Mouse (Mus musculus) embryonic facial prominence, embryonic 12.5 days (tissue): ENCODE data around the gene Man2a1. TPM values are rescaled to one million over a fixed set of nuclear protein-coding genes. Genes with fewer than 3 reads are reported as not detected.

Experiments
- ATAC-seq: fragments of 200-750 bp; cut with Nextera tagmentation; 2 replicates; pipeline ENCODE4 v1.8.0; 2017; ENCODE audit not compliant: insufficient number of reproducible peaks, insufficient read depth, low FRiP score, low TSS enrichment
- H3K27ac ChIP-seq: fragments of 300-500 bp; sonication (generic); 2 replicates; pipeline ENCODE4 v1.5.1; 2016; ENCODE audit warnings: mild to moderate bottlenecking
- H3K27me3 ChIP-seq: fragments of 300-500 bp; sonication (generic); 2 replicates; pipeline ENCODE4 v1.6.1; 2016; ENCODE audit warnings: mild to moderate bottlenecking, moderate library complexity
- H3K36me3 ChIP-seq: fragments of 300-500 bp; sonication (generic); 2 replicates; pipeline ENCODE4 v1.6.1; 2016; ENCODE audit warnings: mild to moderate bottlenecking
- H3K4me1 ChIP-seq: fragments of 300-500 bp; sonication (generic); 2 replicates; pipeline ENCODE4 v1.6.1; 2016
- H3K4me2 ChIP-seq: fragments of 300-500 bp; sonication (generic); replicated peaks from 2 replicates; pipeline ENCODE4 v1.6.1; 2016; ENCODE audit warnings: mild to moderate bottlenecking, moderate library complexity
- H3K4me3 ChIP-seq: fragments of 300-500 bp; sonication (generic); 2 replicates; pipeline ENCODE4 v1.5.1; 2016; ENCODE audit warnings: mild to moderate bottlenecking
- H3K9ac ChIP-seq: fragments of 300-500 bp; sonication (generic); 2 replicates; pipeline ENCODE4 v1.6.1; 2016; ENCODE audit warnings: mild to moderate bottlenecking, moderate library complexity
- H3K9me3 ChIP-seq: fragments of 300-500 bp; sonication (generic); 2 replicates; pipeline ENCODE4 v1.6.1; 2016; ENCODE audit warnings: mild to moderate bottlenecking, moderate library complexity
- WGBS: fragments of 180-500 bp; shearing (Covaris S2); methylation state at CpG from one replicate; pipeline ENCODE4 v1.1.7; 2016; 5-methylcytosine and 5-hydroxymethylcytosine counted together
- polyA plus RNA-seq: library from polyadenylated mRNA; unstranded; fragments of >200 nt; fragmentation: Nextera tagmentation; extraction: Ambion mirVana; gene quantifications from 2 replicates; pipeline ENCODE4 v1.2.1, GENCODE M21; 2016

Man2a1 gene
- polyA plus RNA-seq, 1 experiment from 2014 or later: 10.0 TPM

- Histone ChIP-seq H3K9ac (no peak overlapping the region), H3K4me1 (no peaks in the 10 kb centered on the region), H3K36me3 (0 out of 2 replicates have a peak, but pooled peaks cover 3% of the 10 kb centered on the region), H3K4me2 (no peak overlapping the region), H3K9me3 (no peaks in the 10 kb centered on the region), H3K27me3 (no peaks in the 10 kb centered on the region), H3K27ac (no peak overlapping the region), H3K4me3 (no peak overlapping the region)
- no peak for ATAC-seq
- 95% methylated on average over 3 of the region's 3 CpGs for WGBS
Measured at GRCm38 (mm10) chr17:64725214-64725613, 124.7 kb downstream of the Man2a1 start.

GRCm38 (mm10) chr17:64726032-64726431 is 125.5 kb downstream of the Man2a1 start:
- H3K4me2 ChIP-seq: no peak overlapping the region
- no peak overlapping the region for H3K9ac ChIP-seq
- WGBS: 94% methylated on average over 7 of the region's 7 CpGs
- no peak for ATAC-seq
- H3K36me3 ChIP-seq: 0 out of 2 replicates have a peak, but pooled peaks cover 3% of the 10 kb centered on the region
- H3K4me3 ChIP-seq: no peak overlapping the region
- no peak overlapping the region for H3K27ac ChIP-seq
- no peaks in the 10 kb centered on the region for H3K4me1 ChIP-seq
- no peaks in the 10 kb centered on the region for H3K9me3 ChIP-seq
- H3K27me3 ChIP-seq: no peaks in the 10 kb centered on the region

DNA sequence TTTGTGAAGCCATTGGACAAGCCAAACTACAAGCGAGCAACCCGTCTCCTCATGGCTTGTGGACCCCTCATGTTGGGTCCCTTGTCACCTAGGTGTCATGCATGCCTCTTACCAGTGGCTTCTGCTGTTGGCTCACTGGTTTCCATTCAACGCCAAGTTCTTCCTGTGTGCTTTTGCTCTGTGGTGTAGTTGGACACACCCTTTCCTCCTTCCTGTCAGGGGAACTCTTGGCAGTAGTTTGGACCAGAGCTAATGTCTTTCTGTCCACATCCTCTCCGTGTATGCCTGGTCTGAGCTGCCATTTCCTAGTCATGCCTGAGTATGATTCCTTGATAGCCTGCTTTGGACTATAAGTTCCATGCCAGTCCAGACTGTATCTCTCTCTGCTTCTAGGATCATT is 135.0 kb downstream of the Man2a1 start:
- ATAC-seq: no peak
- peaks cover 3% of the 10 kb centered on the region; the same call in 1 of the 2 replicates for H3K36me3 ChIP-seq
- WGBS: 90% methylated on average over 4 of the region's 4 CpGs
- 0 out of 2 replicates have a peak, but pooled peaks cover 4% of the 10 kb centered on the region for H3K4me1 ChIP-seq
- H3K9ac ChIP-seq: no peak overlapping the region
- no peak overlapping the region for H3K4me2 ChIP-seq
- no peaks in the 10 kb centered on the region for H3K9me3 ChIP-seq
- H3K27ac ChIP-seq: no peak overlapping the region
- no peaks in the 10 kb centered on the region for H3K27me3 ChIP-seq
- no peak overlapping the region for H3K4me3 ChIP-seq

DNA sequence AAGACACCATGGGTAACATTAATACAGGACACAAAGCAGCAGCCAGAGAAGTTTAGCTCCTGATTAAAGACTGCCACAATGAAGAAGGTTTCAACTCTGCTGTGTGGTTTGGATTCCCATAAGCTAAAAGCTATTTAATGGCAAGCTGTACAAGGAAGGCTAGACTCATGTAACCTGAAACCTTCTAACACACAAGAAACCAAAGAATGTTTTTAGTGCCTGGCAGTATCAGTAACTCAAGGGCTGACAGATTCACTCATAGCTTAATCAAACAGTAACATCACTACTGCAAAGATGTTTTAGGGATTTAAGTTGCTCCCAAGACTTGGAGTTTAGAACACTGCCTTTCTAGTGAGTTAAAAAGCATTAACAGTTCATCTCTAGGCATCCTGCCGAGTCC is 137.4 kb downstream of the Man2a1 start:
- Histone ChIP-seq H3K9ac (no peak overlapping the region), H3K27ac (no peak overlapping the region), H3K27me3 (no peaks in the 10 kb centered on the region), H3K4me3 (no peak overlapping the region), H3K36me3 (peaks cover 18% of the 10 kb centered on the region), H3K9me3 (no peaks in the 10 kb centered on the region), H3K4me1 (0 out of 2 replicates have a peak, but pooled peaks cover 4% of the 10 kb centered on the region), H3K4me2 (no peak overlapping the region)
- 80% methylated on average over 1 of the region's 1 CpGs for WGBS
- no peak for ATAC-seq

DNA sequence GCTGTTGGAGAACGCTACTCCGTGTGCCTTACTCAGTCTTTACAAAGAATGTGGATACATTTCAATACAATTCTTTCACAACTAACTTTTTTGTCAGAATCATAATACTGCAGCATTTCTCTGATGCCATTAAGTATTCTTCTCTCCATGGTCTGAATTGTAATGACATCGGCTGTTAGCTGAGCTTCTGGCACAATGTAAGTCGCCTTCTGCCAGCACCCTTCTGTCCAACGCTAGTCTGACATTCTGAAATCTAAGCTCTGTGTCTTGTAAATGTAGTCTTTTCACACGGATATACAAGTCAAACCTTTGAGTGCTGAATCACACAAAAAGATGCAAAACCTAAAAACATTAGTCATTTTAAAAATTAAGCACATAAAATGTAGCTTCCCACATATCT is 138.6 kb downstream of the Man2a1 start:
- 90% methylated on average over 6 of the region's 6 CpGs for WGBS
- no peaks in the 10 kb centered on the region for H3K9me3 ChIP-seq
- no peaks in the 10 kb centered on the region for H3K27me3 ChIP-seq
- no peak overlapping the region for H3K4me3 ChIP-seq
- ATAC-seq: no peak
- H3K4me2 ChIP-seq: no peak overlapping the region
- no peak overlapping the region for H3K27ac ChIP-seq
- H3K36me3 ChIP-seq: peaks cover 30% of the 10 kb centered on the region
- no peak overlapping the region for H3K9ac ChIP-seq
- H3K4me1 ChIP-seq: 0 out of 2 replicates have a peak, but pooled peaks cover 4% of the 10 kb centered on the region

GRCm38 (mm10) chr17:64742715-64743605 is 142.4 kb downstream of the Man2a1 start:
- H3K9me3 ChIP-seq: peaks cover 3% of the 10 kb centered on the region; the same call in 1 of the 2 replicates
- H3K4me2 ChIP-seq: no peak overlapping the region
- H3K27ac ChIP-seq: no peak overlapping the region
- WGBS: 88% methylated on average over 6 of the region's 6 CpGs
- no peak overlapping the region for H3K9ac ChIP-seq
- no peak for ATAC-seq
- H3K4me1 ChIP-seq: no peaks in the 10 kb centered on the region
- no peak overlapping the region for H3K4me3 ChIP-seq
- H3K36me3 ChIP-seq: peaks cover 36% of the 10 kb centered on the region
- H3K27me3 ChIP-seq: no peaks in the 10 kb centered on the region

DNA sequence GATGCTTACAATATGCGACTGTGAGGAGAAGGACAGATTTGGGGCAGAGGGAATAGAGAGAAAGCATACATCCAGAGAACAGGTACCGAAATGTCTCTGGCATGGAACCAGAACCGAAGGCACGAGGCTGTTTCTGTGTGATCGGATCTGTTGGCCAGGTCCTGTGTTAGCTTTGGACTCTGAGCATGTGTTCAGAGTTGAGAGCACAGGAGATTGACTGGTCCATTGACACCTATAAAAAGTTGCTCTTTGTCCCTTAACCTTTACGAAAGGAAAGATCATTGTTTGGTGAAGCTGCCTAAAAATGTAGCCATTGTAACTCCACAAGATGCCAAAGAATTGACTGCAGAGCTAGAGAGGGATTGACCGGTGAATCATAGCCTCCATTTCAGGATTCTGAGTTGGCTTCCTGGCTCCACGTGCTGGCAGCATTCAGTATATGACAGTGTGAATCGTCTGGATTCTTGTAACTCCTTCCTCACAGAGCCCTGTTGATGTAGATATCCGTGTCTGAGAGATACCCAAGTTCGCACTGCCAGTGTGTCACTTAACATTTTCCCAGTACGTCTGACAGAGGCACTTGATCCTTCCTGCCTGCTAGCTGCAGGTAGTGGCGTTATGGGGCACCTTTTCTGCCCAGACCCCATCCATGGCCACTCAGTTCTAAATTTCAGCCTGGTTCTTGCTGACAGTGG is 143.2 kb downstream of the Man2a1 start:
- Histone ChIP-seq H3K36me3 (peaks cover 36% of the 10 kb centered on the region), H3K4me2 (no peak overlapping the region), H3K4me3 (no peak overlapping the region), H3K27me3 (no peaks in the 10 kb centered on the region), H3K4me1 (no peaks in the 10 kb centered on the region), H3K9me3 (peaks cover 3% of the 10 kb centered on the region; the same call in 1 of the 2 replicates), H3K9ac (no peak overlapping the region), H3K27ac (no peak overlapping the region)
- no peak for ATAC-seq
- 95% methylated on average over 13 of the region's 13 CpGs for WGBS

- no peaks in the 10 kb centered on the region for H3K4me1 ChIP-seq
- ATAC-seq: no peak
- no peak overlapping the region for H3K4me2 ChIP-seq
- no peak overlapping the region for H3K27ac ChIP-seq
- WGBS: 80% methylated on average over 8 of the region's 8 CpGs
- H3K27me3 ChIP-seq: no peaks in the 10 kb centered on the region
- H3K9ac ChIP-seq: no peak overlapping the region
- H3K9me3 ChIP-seq: peaks cover 3% of the 10 kb centered on the region; the same call in 1 of the 2 replicates
- H3K4me3 ChIP-seq: no peak overlapping the region
- peaks cover 33% of the 10 kb centered on the region for H3K36me3 ChIP-seq
Measured at GRCm38 (mm10) chr17:64746637-64747225, 146.2 kb downstream of the Man2a1 start.

DNA sequence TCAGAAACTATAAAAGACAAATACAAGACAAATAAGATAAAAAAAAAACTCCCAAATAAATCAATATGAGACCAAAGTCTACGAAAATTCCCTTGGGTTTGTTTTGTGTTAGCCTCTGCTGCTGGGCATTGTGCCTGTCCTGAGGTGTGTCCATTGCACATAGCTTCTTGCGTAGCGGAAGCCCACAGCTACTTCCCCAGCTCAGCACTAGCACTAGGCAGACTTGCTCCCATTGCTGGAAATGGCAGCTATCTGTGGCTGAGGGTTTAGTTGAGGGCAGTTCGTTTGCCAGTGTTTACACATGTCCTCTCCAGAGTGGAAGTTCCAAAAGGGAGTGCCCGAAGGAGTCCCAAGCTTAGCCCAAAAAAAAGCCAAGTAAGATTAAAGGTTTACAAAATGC is 146.9 kb downstream of the Man2a1 start:
- Histone ChIP-seq H3K36me3 (peaks cover 33% of the 10 kb centered on the region), H3K9ac (no peak overlapping the region), H3K27me3 (no peaks in the 10 kb centered on the region), H3K27ac (no peak overlapping the region), H3K4me1 (no peaks in the 10 kb centered on the region), H3K4me2 (no peak overlapping the region), H3K9me3 (peaks cover 3% of the 10 kb centered on the region; the same call in 1 of the 2 replicates), H3K4me3 (no peak overlapping the region)
- no peak for ATAC-seq
- 89% methylated on average over 5 of the region's 5 CpGs for WGBS

GRCm38 (mm10) chr17:64748131-64748530 is 147.6 kb downstream of the Man2a1 start:
- Histone ChIP-seq H3K4me1 (no peaks in the 10 kb centered on the region), H3K27ac (no peak overlapping the region), H3K4me2 (no peak overlapping the region), H3K4me3 (no peak overlapping the region), H3K36me3 (peaks cover 27% of the 10 kb centered on the region), H3K27me3 (no peaks in the 10 kb centered on the region), H3K9ac (no peak overlapping the region), H3K9me3 (peaks cover 3% of the 10 kb centered on the region; the same call in 1 of the 2 replicates)
- whole genome bisulfite sequencing: 78% methylated on average over 2 of the region's 2 CpGs
- ATAC-seq: no peak

DNA sequence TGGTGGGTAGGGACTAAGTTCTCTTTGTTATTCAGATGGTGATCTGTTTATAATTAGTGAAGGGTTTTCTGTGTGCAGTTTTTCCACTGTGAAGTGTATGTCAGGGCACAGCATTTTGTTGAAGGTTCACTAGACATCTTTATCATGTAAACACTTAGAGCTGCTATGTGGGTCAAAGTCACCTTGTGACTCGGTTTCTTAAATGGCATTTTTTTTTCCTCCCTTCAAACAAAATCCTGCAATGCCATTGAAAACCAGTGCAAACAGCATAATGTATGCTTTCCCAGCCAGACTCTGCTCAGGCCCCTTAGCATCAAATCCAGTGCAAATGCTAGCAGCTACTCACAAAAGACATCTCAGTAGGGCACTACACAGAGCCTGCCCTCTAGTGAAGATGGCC is 148.6 kb downstream of the Man2a1 start:
- H3K4me2 ChIP-seq: no peak overlapping the region
- H3K4me1 ChIP-seq: no peaks in the 10 kb centered on the region
- H3K9me3 ChIP-seq: peaks cover 3% of the 10 kb centered on the region; the same call in 1 of the 2 replicates
- H3K4me3 ChIP-seq: no peak overlapping the region
- no peak for ATAC-seq
- WGBS: 69% methylated on average over 1 of the region's 1 CpGs
- H3K27ac ChIP-seq: no peak overlapping the region
- no peaks in the 10 kb centered on the region for H3K27me3 ChIP-seq
- H3K9ac ChIP-seq: no peak overlapping the region
- H3K36me3 ChIP-seq: peaks cover 17% of the 10 kb centered on the region
